Mouse (Mus musculus) ovary, postnatal 14 days (tissue): ENCODE measurements around the gene Atg16l2.

Source experiments
- DNase-seq: peaks from one replicate; pipeline ENCODE4 v3.0.0; 2022; ENCODE audit warnings: low spot score

Gene Atg16l2

GRCm38 (mm10) chr7:101321218-101321827, 19.3 kb upstream of the Atg16l2 start:
- DNase-seq = no peak

GRCm38 (mm10) chr7:101320399-101321217, 18.6 kb upstream of the Atg16l2 start:
- no peak for DNase-seq

GRCm38 (mm10) chr7:101319796-101320195, 17.7 kb upstream of the Atg16l2 start:
- DNase-seq = no peak

GRCm38 (mm10) chr7:101318848-101319247, 16.8 kb upstream of the Atg16l2 start:
- no peak for DNase-seq

- DNase-seq = no peak
Measured at GRCm38 (mm10) chr7:101317014-101317413, 15.0 kb upstream of the Atg16l2 start, which contains the start of gene Stard10. Stard10 (plus strand) TSS chr7:101317086.

- no peak for DNase-seq
Measured at GRCm38 (mm10) chr7:101316591-101317001, 14.5 kb upstream of the Atg16l2 start.

GRCm38 (mm10) chr7:101315699-101316098, 13.6 kb upstream of the Atg16l2 start:
- DNase-seq = no peak

GRCm38 (mm10) chr7:101314396-101314795, 12.3 kb upstream of the Atg16l2 start:
- DNase-seq = no peak

GRCm38 (mm10) chr7:101313033-101313432, 11.0 kb upstream of the Atg16l2 start:
- DNase-seq = no peak

- no peak for DNase-seq
Measured at GRCm38 (mm10) chr7:101311061-101311460, 9.0 kb upstream of the Atg16l2 start.

- peak; percentile 91 for DNase-seq
Measured at GRCm38 (mm10) chr7:101310327-101311028, 8.4 kb upstream of the Atg16l2 start.

- DNase-seq = no peak
Measured at GRCm38 (mm10) chr7:101309985-101310326, 7.9 kb upstream of the Atg16l2 start.

GRCm38 (mm10) chr7:101306841-101307240, 4.8 kb upstream of the Atg16l2 start:
- no peak for DNase-seq

GRCm38 (mm10) chr7:101302691-101303090, 640 bp upstream of the Atg16l2 start:
- no peak for DNase-seq

- DNase-seq = no peak
Measured at GRCm38 (mm10) chr7:101301361-101301880, 630 bp downstream of the Atg16l2 start.

- no peak for DNase-seq
Measured at GRCm38 (mm10) chr7:101298375-101298774, 3.7 kb downstream of the Atg16l2 start.

- DNase-seq = no peak
Measured at GRCm38 (mm10) chr7:101297023-101297405, 5.0 kb downstream of the Atg16l2 start.

- peak; percentile 71 for DNase-seq
Measured at GRCm38 (mm10) chr7:101296252-101297022, 5.6 kb downstream of the Atg16l2 start.

GRCm38 (mm10) chr7:101295438-101295837, 6.6 kb downstream of the Atg16l2 start:
- no peak for DNase-seq

- DNase-seq = no peak
Measured at GRCm38 (mm10) chr7:101293611-101294010, 8.4 kb downstream of the Atg16l2 start.

- DNase-seq = no peak
Measured at GRCm38 (mm10) chr7:101293138-101293537, 8.9 kb downstream of the Atg16l2 start.

GRCm38 (mm10) chr7:101292696-101293095, 9.4 kb downstream of the Atg16l2 start:
- DNase-seq = no peak
